ENCODE assay signal across 31 mouse cellular contexts in genomic region chr2:143983482-143983881, GRCm38 (mm10). TPM values are rescaled to one million over a fixed set of nuclear protein-coding genes. Genes with fewer than 3 reads are reported as not detected.
DNase-seq lines count a peak whose midpoint lies in the region; ATAC-seq and TF ChIP-seq lines count a peak whose summit lies in the region.
"Had no signal": no experiment of that assay in that cellular context is flagged by ENCODE, and none has a peak within 500 bp of the region (broad histone marks: within the 10 kb centered on the region; RNA-seq: fewer than 3 reads in every experiment).

No protein-coding gene starts in this region.

- no peak overlapping the region for H3K27ac ChIP-seq in heart, embryonic 11.5 days (ENCODE audit: low read depth, low read length)
- no peak overlapping the region for H3K27ac ChIP-seq in stomach, postnatal 0 days (replicated peaks)
- H3K27ac ChIP-seq: forebrain, embryonic 15.5 days; hindbrain, embryonic 12.5 days; liver, embryonic 15.5 days; midbrain, embryonic 15.5 days; stomach, embryonic 15.5 days had no signal

- TF ChIP-seq EP300 in stomach, postnatal 0 days (optimal IDR thresholded peaks at IDR 0.05) = no peak

- no peaks in the 10 kb centered on the region for H3K27me3 ChIP-seq in heart, embryonic 11.5 days (ENCODE audit: control insufficient read depth, insufficient read depth, low read length)
- no peaks in the 10 kb centered on the region for H3K27me3 ChIP-seq in stomach, postnatal 0 days (ENCODE audit: control insufficient read depth, insufficient read depth, low read length)
- H3K27me3 ChIP-seq: forebrain, embryonic 15.5 days; hindbrain, embryonic 12.5 days; liver, embryonic 15.5 days; megakaryocyte, embryonic 14.5 days; midbrain, embryonic 15.5 days; stomach, embryonic 15.5 days had no signal

- ATAC-seq in heart, embryonic 11.5 days (replicated peaks; ENCODE audit: insufficient number of reproducible peaks, low FRiP score, low TSS enrichment) = no peak
- peak; percentile 82 for ATAC-seq in activated CD4-positive, CD25-positive, alpha-beta regulatory T cell, adult 4 months
- no peak for ATAC-seq in stomach, postnatal 0 days (ENCODE audit: low FRiP score, low TSS enrichment)
- ATAC-seq: forebrain, embryonic 15.5 days; lung, postnatal 0 days; midbrain, embryonic 15.5 days had no signal

- no peak overlapping the region for H3K4me3 ChIP-seq in heart, embryonic 11.5 days (ENCODE audit: low read depth, low read length)
- no peak overlapping the region for H3K4me3 ChIP-seq in stomach, postnatal 0 days (ENCODE audit: low read depth, low read length)
- H3K4me3 ChIP-seq: forebrain, embryonic 15.5 days; hindbrain, embryonic 12.5 days; liver, embryonic 15.5 days; megakaryocyte, embryonic 14.5 days; midbrain, embryonic 15.5 days; stomach, embryonic 15.5 days had no signal

- 61% methylated on average over 2 of the region's 2 CpGs for WGBS in heart, embryonic 11.5 days (ENCODE audit: insufficient replicate concordance)
- 56% methylated on average over 2 of the region's 2 CpGs for WGBS in stomach, postnatal 0 days

- H3K4me2 ChIP-seq in heart, embryonic 11.5 days = no peak overlapping the region
- H3K4me2 ChIP-seq in stomach, postnatal 0 days (replicated peaks; ENCODE audit: low read depth) = no peak overlapping the region
- H3K4me2 ChIP-seq: forebrain, embryonic 15.5 days; hindbrain, embryonic 12.5 days; liver, embryonic 15.5 days; midbrain, embryonic 15.5 days; stomach, embryonic 15.5 days had no signal

- DNase-seq in heart, postnatal 4 days = no peak
- peak; percentile 14 for DNase-seq in thymus, postnatal 25 days
- DNase-seq in thymus, adult 18-20 months = no peak
- DNase-seq in stomach, postnatal 0 days (ENCODE audit: low spot score) = no peak
- DNase-seq in lung, postnatal 36 days = no peak
- DNase-seq in lung, postnatal 25 days (ENCODE audit: low spot score) = no peak
- DNase-seq: adrenal gland, postnatal 36 days; B cell, adult 2 months; cerebellum, adult 11-12 months; embryo, embryonic 11 days; kidney, postnatal 36 days; right cerebral cortex, postnatal 25 days had no signal

- H3K36me3 ChIP-seq in heart, embryonic 11.5 days (ENCODE audit: control insufficient read depth, insufficient read depth, low read length) = peaks cover 2% of the 10 kb centered on the region
- peaks cover 6% of the 10 kb centered on the region; the same call in 1 of the 2 replicates for H3K36me3 ChIP-seq in stomach, postnatal 0 days (ENCODE audit: control insufficient read depth, insufficient read depth, low read length)
- H3K36me3 ChIP-seq: forebrain, embryonic 15.5 days; midbrain, embryonic 15.5 days had no signal

- peaks cover 10% of the 10 kb centered on the region for H3K4me1 ChIP-seq in heart, embryonic 11.5 days (ENCODE audit: control insufficient read depth, insufficient read depth, low read length)
- no peaks in the 10 kb centered on the region for H3K4me1 ChIP-seq in stomach, postnatal 0 days (replicated peaks; ENCODE audit: control insufficient read depth, insufficient read depth)
- H3K4me1 ChIP-seq: forebrain, embryonic 15.5 days; hindbrain, embryonic 12.5 days; midbrain, embryonic 15.5 days; stomach, embryonic 15.5 days had no signal

- H3K9me3 ChIP-seq in heart, embryonic 11.5 days (replicated peaks; ENCODE audit: control insufficient read depth, low read length) = no peaks in the 10 kb centered on the region
- no peaks in the 10 kb centered on the region for H3K9me3 ChIP-seq in stomach, postnatal 0 days (ENCODE audit: control insufficient read depth, low read length)
- H3K9me3 ChIP-seq: forebrain, embryonic 15.5 days; G1E; hindbrain, embryonic 12.5 days; liver, embryonic 15.5 days; megakaryocyte, embryonic 14.5 days; midbrain, embryonic 15.5 days; stomach, embryonic 15.5 days had no signal

- H3K9ac ChIP-seq in heart, embryonic 11.5 days (ENCODE audit: low read depth, low read length) = 0 out of 2 replicates have a peak overlapping the region, but pooled peaks have one; percentile 5
- H3K9ac ChIP-seq in stomach, postnatal 0 days (ENCODE audit: low read length) = no peak overlapping the region
- H3K9ac ChIP-seq: forebrain, embryonic 15.5 days; hindbrain, embryonic 12.5 days; liver, embryonic 15.5 days; midbrain, embryonic 15.5 days; stomach, embryonic 15.5 days had no signal

- TF ChIP-seq CTCF in stomach, postnatal 0 days (IDR thresholded peaks at IDR 0.05; ENCODE audit: low read depth) = peak; percentile 24; the same call in 1 of the 2 replicates

RNA-seq across cellular contexts. Expression of gene Rrbp1, which starts 27.6 kb away (rescaled TPM):
- 56.4 and 64.8 TPM in 2 replicates for polyA plus RNA-seq in heart, embryonic 11.5 days (2014; fragmentation: Nextera tagmentation; extraction: Ambion mirVana)
- 100 to 1,000 TPM; 181 to 182 TPM for total RNA-seq in heart, postnatal 4 days (2021)
- 10 to 100 TPM; 34.6 to 36.9 TPM for polyA plus RNA-seq in activated CD4-positive, CD25-positive, alpha-beta regulatory T cell, adult 4 months (2017; shearing (Covaris generic))
- polyA plus RNA-seq in stomach, postnatal 0 days (2015; fragmentation: Nextera tagmentation; extraction: Ambion mirVana) = 61.0 and 69.0 TPM in 2 replicates

RNA-seq across cellular contexts. Expression of gene Banf2, which starts 49.4 kb away (rescaled TPM):
- polyA plus RNA-seq in heart, embryonic 11.5 days (2014; fragmentation: Nextera tagmentation; extraction: Ambion mirVana) = not detected in 2 replicates
- not detected for total RNA-seq in heart, postnatal 4 days (2021)
- not detected for polyA plus RNA-seq in activated CD4-positive, CD25-positive, alpha-beta regulatory T cell, adult 4 months (2017; shearing (Covaris generic))
- polyA plus RNA-seq in stomach, postnatal 0 days (2015; fragmentation: Nextera tagmentation; extraction: Ambion mirVana) = not detected in 2 replicates
- total RNA-seq: adrenal gland, postnatal 36 days; G1E; gastrocnemius, postnatal 4 days; layer of hippocampus, postnatal 10 days; left cerebral cortex, postnatal 10 days had no signal
- polyA plus RNA-seq: embryonic facial prominence, embryonic 14.5 days; forebrain, embryonic 15.5 days; G1E; heart, embryonic 14.5 days; hindbrain, embryonic 12.5 days; intestine, embryonic 14.5 days; kidney, embryonic 14.5 days; limb, embryonic 14.5 days; liver, embryonic 15.5 days; lung, postnatal 0 days; midbrain, embryonic 15.5 days; spleen, adult 2 months had no signal
